In the genomic region with DNA sequence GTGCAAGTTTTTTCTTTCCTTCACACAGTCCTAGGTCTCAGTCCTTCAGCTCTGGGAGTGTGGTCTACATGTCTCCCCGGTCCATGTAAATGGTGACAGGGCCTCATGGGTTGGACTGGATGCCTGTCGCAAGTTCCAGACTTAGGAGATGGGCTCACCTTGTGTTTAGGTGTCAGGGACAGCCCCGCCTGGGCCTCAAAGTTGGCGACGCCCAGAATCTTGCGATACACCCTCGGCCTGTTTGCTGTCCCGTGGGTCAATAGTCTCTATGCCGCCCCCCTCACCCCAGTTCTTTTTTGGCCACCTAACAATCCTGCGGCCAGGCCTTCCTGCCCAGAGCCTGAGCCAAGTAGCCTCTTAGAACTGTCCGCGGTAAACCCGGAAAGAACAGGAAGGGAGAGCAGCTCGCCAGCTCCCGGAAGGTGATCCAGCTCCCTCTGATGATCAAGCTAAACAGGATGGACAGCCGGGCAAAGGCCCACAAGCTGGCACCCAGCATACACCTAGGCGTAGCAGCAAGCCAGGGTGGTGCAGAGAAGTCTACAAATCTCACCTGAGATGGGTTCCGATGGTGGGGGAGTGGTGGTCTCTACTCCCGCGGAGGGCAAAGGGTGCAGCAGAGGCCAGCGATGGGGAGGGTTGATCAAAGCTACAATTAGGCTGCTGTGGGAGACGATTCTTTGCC, we compare ENCODE assay signal across 8 mouse cellular contexts. TPM values are rescaled to one million over a fixed set of nuclear protein-coding genes. Genes with fewer than 3 reads are reported as not detected.
DNase-seq lines count a peak whose midpoint lies in the region; ATAC-seq and TF ChIP-seq lines count a peak whose summit lies in the region.

No protein-coding gene starts in this region.

- peak overlapping the region; percentile 88 for H3K4me2 ChIP-seq in heart, postnatal 0 days (ENCODE audit: low read depth, low read length)

- peak overlapping the region; percentile 82 for H3K4me3 ChIP-seq in cerebellum, adult 2 months (replicated peaks; ENCODE audit: insufficient read depth, low read depth, low read length)
- H3K4me3 ChIP-seq in heart, postnatal 0 days (ENCODE audit: low read depth, low read length) = peak overlapping the region; percentile 75
- H3K4me3 ChIP-seq in limb, embryonic 10.5 days = peak overlapping the region; percentile 79
- H3K4me3 ChIP-seq in midbrain, embryonic 10.5 days = peak overlapping the region; percentile 82

- H3K9me3 ChIP-seq in heart, postnatal 0 days (replicated peaks; ENCODE audit: control insufficient read depth, low read length) = no peaks in the 10 kb centered on the region
- H3K9me3 ChIP-seq in limb, embryonic 10.5 days (replicated peaks) = no peaks in the 10 kb centered on the region
- no peaks in the 10 kb centered on the region for H3K9me3 ChIP-seq in midbrain, embryonic 10.5 days (replicated peaks)

- WGBS in cerebellum, adult 2 months = 6% methylated on average over 22 of the region's 22 CpGs
- 8% methylated on average over 22 of the region's 22 CpGs for WGBS in heart, postnatal 0 days
- WGBS in limb, embryonic 10.5 days = 10% methylated on average over 22 of the region's 22 CpGs
- WGBS in midbrain, embryonic 10.5 days = 12% methylated on average over 22 of the region's 22 CpGs

- no peak for TF ChIP-seq EP300 in heart, postnatal 0 days (IDR thresholded peaks at IDR 0.05; ENCODE audit: low read depth)

- no peak for TF ChIP-seq CTCF in cerebellum, adult 2 months (IDR thresholded peaks at IDR 0.05; ENCODE audit: borderline replicate concordance, insufficient read depth, low read depth, low read length)
- TF ChIP-seq CTCF in heart, postnatal 0 days (IDR thresholded peaks at IDR 0.05; ENCODE audit: low read depth) = no peak

- peak; percentile 21 for ATAC-seq in heart, postnatal 0 days (ENCODE audit: insufficient read depth, low read depth)
- ATAC-seq in monocyte, adult 5-6 weeks (replicated peaks; ENCODE audit: insufficient number of reproducible peaks, low FRiP score, low TSS enrichment, poor library complexity, severe bottlenecking) = no peak

- no peak for DNase-seq in cerebellum, adult 2 months
- no peak for DNase-seq in cerebellum, postnatal 10 days
- peak; percentile 49 for DNase-seq in adipocyte (ENCODE audit: low spot score)
- no peak for DNase-seq in heart, postnatal 0 days (ENCODE audit: low spot score)
- DNase-seq in limb, embryonic 10.5 days (ENCODE audit: low spot score) = no peak
- no peak for DNase-seq in midbrain, embryonic 10.5 days (ENCODE audit: low spot score)
- DNase-seq in layer of hippocampus, adult 18-20 months (ENCODE audit: low spot score in 2 of 2) = no peak

- no peak for TF ChIP-seq POLR2A in cerebellum, adult 2 months (IDR thresholded peaks at IDR 0.05; ENCODE audit: borderline replicate concordance, insufficient read depth, low read length)

- H3K36me3 ChIP-seq in heart, postnatal 0 days (replicated peaks; ENCODE audit: control insufficient read depth, insufficient read depth, low read length) = peaks cover 35% of the 10 kb centered on the region
- H3K36me3 ChIP-seq in limb, embryonic 10.5 days = peaks cover 49% of the 10 kb centered on the region
- peaks cover 55% of the 10 kb centered on the region for H3K36me3 ChIP-seq in midbrain, embryonic 10.5 days

- H3K27me3 ChIP-seq in cerebellum, adult 2 months (ENCODE audit: control insufficient read depth, insufficient read depth, low read length) = no peaks in the 10 kb centered on the region
- H3K27me3 ChIP-seq in heart, postnatal 0 days (ENCODE audit: control insufficient read depth, insufficient read depth, low read length) = no peaks in the 10 kb centered on the region
- no peaks in the 10 kb centered on the region for H3K27me3 ChIP-seq in limb, embryonic 10.5 days (ENCODE audit: low read depth, poor library complexity, severe bottlenecking)
- no peaks in the 10 kb centered on the region for H3K27me3 ChIP-seq in midbrain, embryonic 10.5 days (ENCODE audit: low read depth, poor library complexity, severe bottlenecking)

- peak overlapping the region; percentile 57 for H3K9ac ChIP-seq in heart, postnatal 0 days (replicated peaks; ENCODE audit: low read depth, low read length)

- peaks cover 12% of the 10 kb centered on the region for H3K4me1 ChIP-seq in cerebellum, adult 2 months (ENCODE audit: control insufficient read depth, insufficient read depth, low read length)
- peaks cover 15% of the 10 kb centered on the region for H3K4me1 ChIP-seq in heart, postnatal 0 days (ENCODE audit: control insufficient read depth, insufficient read depth)
- H3K4me1 ChIP-seq in limb, embryonic 10.5 days = peaks cover 22% of the 10 kb centered on the region
- H3K4me1 ChIP-seq in midbrain, embryonic 10.5 days = peaks cover 30% of the 10 kb centered on the region

- peak overlapping the region; percentile 6; the same call in 1 of the 2 replicates for H3K27ac ChIP-seq in cerebellum, adult 2 months (ENCODE audit: insufficient read depth, low read length)
- H3K27ac ChIP-seq in heart, postnatal 0 days (ENCODE audit: low read depth) = no peak overlapping the region
- H3K27ac ChIP-seq in limb, embryonic 10.5 days = peak overlapping the region; percentile 88
- H3K27ac ChIP-seq in midbrain, embryonic 10.5 days (replicated peaks) = peak overlapping the region; percentile 88

RNA-seq across cellular contexts. Expression of a gene that starts 0.5 kb away (rescaled TPM):
- 40.5 and 45.1 TPM in 2 replicates for polyA plus RNA-seq in cerebellum, adult 2 months (2012; rRNA removed)
- 9.8 and 11.8 TPM in 2 replicates for total RNA-seq in heart, postnatal 0 days (2014; rRNA removed; ENCODE audit: low replicate concordance)
- polyA plus RNA-seq in heart, postnatal 0 days (2015; fragmentation: Nextera tagmentation; extraction: Ambion mirVana) = 7.0 and 7.2 TPM in 2 replicates
- 18.9 and 19.0 TPM in 2 replicates for polyA plus RNA-seq in limb, embryonic 10.5 days (2016; fragmentation: Nextera tagmentation; extraction: Ambion mirVana)
- 21.6 and 24.6 TPM in 2 replicates for polyA plus RNA-seq in midbrain, embryonic 10.5 days (2016; fragmentation: Nextera tagmentation; extraction: Ambion mirVana)
- 10 to 100 TPM; 31.9 to 33.2 TPM for total RNA-seq in layer of hippocampus, adult 18-20 months (2021)
- 5.7 to 8.4 TPM (median 6.6 TPM) in 3 replicates for total RNA-seq in monocyte, adult 5-6 weeks (2017)

RNA-seq across cellular contexts. Expression of a gene that starts 0.6 kb away (rescaled TPM):
- polyA plus RNA-seq in cerebellum, adult 2 months (2012; rRNA removed) = 50.1 and 52.2 TPM in 2 replicates
- 19.0 and 25.1 TPM in 2 replicates for total RNA-seq in heart, postnatal 0 days (2014; rRNA removed; ENCODE audit: low replicate concordance)
- 20.0 and 21.6 TPM in 2 replicates for polyA plus RNA-seq in heart, postnatal 0 days (2015; fragmentation: Nextera tagmentation; extraction: Ambion mirVana)
- 106 and 107 TPM in 2 replicates for polyA plus RNA-seq in limb, embryonic 10.5 days (2016; fragmentation: Nextera tagmentation; extraction: Ambion mirVana)
- 114 and 116 TPM in 2 replicates for polyA plus RNA-seq in midbrain, embryonic 10.5 days (2016; fragmentation: Nextera tagmentation; extraction: Ambion mirVana)
- 10 to 100 TPM; 29.0 to 33.8 TPM for total RNA-seq in layer of hippocampus, adult 18-20 months (2021)
- 21.5 to 28.1 TPM (median 24.5 TPM) in 3 replicates for total RNA-seq in monocyte, adult 5-6 weeks (2017)

RNA-seq across cellular contexts. Expression of a gene that starts 5.6 kb away (rescaled TPM):
- 0.87 and 1.0 TPM in 2 replicates for polyA plus RNA-seq in cerebellum, adult 2 months (2012; rRNA removed)
- 0.11 and 0.19 TPM in 2 replicates for total RNA-seq in heart, postnatal 0 days (2014; rRNA removed; ENCODE audit: low replicate concordance)
- polyA plus RNA-seq in heart, postnatal 0 days (2015; fragmentation: Nextera tagmentation; extraction: Ambion mirVana) = 0.04 and 0.05 TPM in 2 replicates
- 0.24 and 0.31 TPM in 2 replicates for polyA plus RNA-seq in limb, embryonic 10.5 days (2016; fragmentation: Nextera tagmentation; extraction: Ambion mirVana)
- 0.22 and 0.41 TPM in 2 replicates for polyA plus RNA-seq in midbrain, embryonic 10.5 days (2016; fragmentation: Nextera tagmentation; extraction: Ambion mirVana)
- under 1 TPM; 0.30 to 0.35 TPM for total RNA-seq in layer of hippocampus, adult 18-20 months (2021)
- total RNA-seq in monocyte, adult 5-6 weeks (2017) = 0.29 to 1.6 TPM (median 0.64 TPM) in 3 replicates

RNA-seq across cellular contexts. Expression of a gene that starts 21.6 kb away (rescaled TPM):
- 160 and 163 TPM in 2 replicates for polyA plus RNA-seq in cerebellum, adult 2 months (2012; rRNA removed)
- total RNA-seq in heart, postnatal 0 days (2014; rRNA removed; ENCODE audit: low replicate concordance) = 49.5 and 76.4 TPM in 2 replicates
- 2.8 and 2.9 TPM in 2 replicates for polyA plus RNA-seq in heart, postnatal 0 days (2015; fragmentation: Nextera tagmentation; extraction: Ambion mirVana)
- polyA plus RNA-seq in limb, embryonic 10.5 days (2016; fragmentation: Nextera tagmentation; extraction: Ambion mirVana) = 3.8 and 4.7 TPM in 2 replicates
- 5.0 and 5.4 TPM in 2 replicates for polyA plus RNA-seq in midbrain, embryonic 10.5 days (2016; fragmentation: Nextera tagmentation; extraction: Ambion mirVana)
- 10 to 100 TPM; 85.4 to 86.9 TPM for total RNA-seq in layer of hippocampus, adult 18-20 months (2021)
- 18.8 to 30.1 TPM (median 27.0 TPM) in 3 replicates for total RNA-seq in monocyte, adult 5-6 weeks (2017)

RNA-seq across cellular contexts. Expression of a gene that starts 22.8 kb away (rescaled TPM):
- polyA plus RNA-seq in cerebellum, adult 2 months (2012; rRNA removed) = 69.9 and 70.1 TPM in 2 replicates
- total RNA-seq in heart, postnatal 0 days (2014; rRNA removed; ENCODE audit: low replicate concordance) = 31.3 and 33.9 TPM in 2 replicates
- polyA plus RNA-seq in heart, postnatal 0 days (2015; fragmentation: Nextera tagmentation; extraction: Ambion mirVana) = 20.1 and 22.3 TPM in 2 replicates
- polyA plus RNA-seq in limb, embryonic 10.5 days (2016; fragmentation: Nextera tagmentation; extraction: Ambion mirVana) = 52.4 and 55.5 TPM in 2 replicates
- 50.7 and 53.4 TPM in 2 replicates for polyA plus RNA-seq in midbrain, embryonic 10.5 days (2016; fragmentation: Nextera tagmentation; extraction: Ambion mirVana)
- 10 to 100 TPM; 45.8 to 54.9 TPM for total RNA-seq in layer of hippocampus, adult 18-20 months (2021)
- 3.8 to 12.8 TPM (median 10.3 TPM) in 3 replicates for total RNA-seq in monocyte, adult 5-6 weeks (2017)
